Mouse (Mus musculus) ovary, adult 18-20 months (tissue): ENCODE results near the gene Hist1h3b.
"Not testable (repeated sequence)": the region's sequence is repeated elsewhere in the genome, so short reads cannot be mapped to it uniquely, and the experiment has no call there.

ENCODE experiments used
- DNase-seq: peaks from one replicate; pipeline ENCODE4 v3.0.0; 2022; ENCODE audit warnings: low spot score, mixed read lengths

Hist1h3b gene

GRCm38 (mm10) chr13:23755000-23755399 lies 2.9 kb downstream of the Hist1h3b start:
- no peak for DNase-seq

DNA sequence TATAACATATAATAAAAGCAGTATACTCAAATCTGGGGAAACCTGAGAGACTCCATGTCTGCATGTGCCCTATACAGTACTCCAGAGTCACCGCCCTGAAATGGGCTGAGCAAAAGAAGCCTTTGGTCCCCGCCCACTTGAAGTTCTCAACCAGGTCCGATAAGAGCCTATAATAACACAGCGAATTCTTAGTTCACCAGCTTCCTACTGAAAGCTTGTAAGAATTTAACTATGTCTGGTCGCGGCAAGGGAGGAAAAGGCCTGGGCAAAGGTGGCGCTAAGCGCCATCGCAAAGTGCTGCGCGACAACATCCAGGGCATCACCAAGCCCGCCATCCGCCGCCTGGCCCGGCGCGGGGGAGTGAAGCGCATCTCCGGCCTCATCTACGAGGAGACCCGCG lies 4.7 kb downstream of the Hist1h3b start, which contains the start of gene Hist1h4b:
Gene Hist1h4b, plus strand, starts transcription at position 224 of the 400 bp plus-strand sequence.
- DNase-seq: peak; percentile 81

GRCm38 (mm10) chr13:23757211-23757773 lies 5.2 kb downstream of the Hist1h3b start:
- no peak for DNase-seq

DNA sequence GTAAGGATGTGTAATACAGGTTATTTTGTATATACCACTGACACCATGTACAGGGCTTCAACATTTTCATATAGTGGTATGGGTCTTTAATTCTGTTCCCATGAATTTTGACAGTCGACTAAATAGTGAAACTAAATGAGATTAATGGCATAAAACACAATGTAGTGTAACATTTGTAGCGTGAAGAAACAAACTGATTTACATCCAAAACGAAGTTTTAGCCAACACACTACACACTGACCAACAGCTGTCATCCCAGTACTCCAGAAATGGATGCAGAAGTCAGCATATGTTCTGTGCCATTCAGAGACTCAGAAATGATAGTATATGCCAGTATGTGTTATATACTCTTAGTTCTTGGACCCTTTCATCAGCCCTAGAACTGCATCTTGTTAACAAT lies 5.9 kb downstream of the Hist1h3b start:
- DNase-seq: no peak

DNA sequence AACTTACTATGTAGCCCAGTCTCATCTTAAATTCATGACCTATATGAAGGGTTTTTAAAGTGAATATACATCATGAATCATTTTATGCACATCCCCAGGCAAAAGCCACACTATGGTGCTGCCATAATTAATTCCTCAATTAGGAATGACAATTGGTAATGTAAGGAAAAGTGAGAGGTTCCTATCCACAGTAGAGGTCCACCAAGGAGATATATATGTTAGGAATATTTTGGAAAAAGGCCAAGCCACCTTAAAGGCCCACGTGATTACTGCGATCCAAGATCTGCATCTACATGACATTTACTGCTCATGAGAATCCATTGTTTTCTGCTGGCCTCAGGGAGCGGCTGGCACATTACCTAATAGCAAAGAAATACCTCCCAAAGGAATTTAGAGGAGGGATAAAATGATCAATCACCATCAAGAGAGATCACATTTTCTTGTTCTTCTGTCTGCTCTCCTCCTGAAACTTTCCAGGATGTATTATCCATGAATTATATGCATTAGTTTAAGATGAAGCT lies 7.2 kb downstream of the Hist1h3b start:
- no peak for DNase-seq

DNA sequence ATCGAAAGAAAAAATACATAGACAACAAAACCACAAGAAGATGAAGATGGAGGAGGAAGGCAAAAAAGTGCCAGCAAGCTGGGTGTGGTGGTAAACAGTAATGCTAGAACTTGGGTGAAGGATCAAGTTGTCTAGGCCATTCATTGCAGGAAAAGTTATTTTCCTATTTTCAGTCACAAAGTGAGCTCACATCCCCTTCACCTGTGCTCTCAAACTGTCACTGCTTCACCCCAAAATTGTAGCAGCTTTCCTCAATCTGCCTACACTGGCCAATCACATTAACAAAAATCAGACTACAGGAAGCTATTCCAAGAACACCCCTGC lies 7.8 kb downstream of the Hist1h3b start:
- no peak for DNase-seq

GRCm38 (mm10) chr13:23760240-23760971 lies 8.3 kb downstream of the Hist1h3b start:
- no peak for DNase-seq

GRCm38 (mm10) chr13:23760972-23761864 lies 9.2 kb downstream of the Hist1h3b start, which contains the start of gene Hist1h4a:
Gene Hist1h4a (minus strand): TSS chr13:23761230.
- DNase-seq: peak; percentile 95

- peak; percentile 30 for DNase-seq
Measured at GRCm38 (mm10) chr13:23761871-23762821, 10.1 kb downstream of the Hist1h3b start, which contains the start of gene Hist1h3a. Gene Hist1h3a (minus strand): TSS chr13:23762386.

DNA sequence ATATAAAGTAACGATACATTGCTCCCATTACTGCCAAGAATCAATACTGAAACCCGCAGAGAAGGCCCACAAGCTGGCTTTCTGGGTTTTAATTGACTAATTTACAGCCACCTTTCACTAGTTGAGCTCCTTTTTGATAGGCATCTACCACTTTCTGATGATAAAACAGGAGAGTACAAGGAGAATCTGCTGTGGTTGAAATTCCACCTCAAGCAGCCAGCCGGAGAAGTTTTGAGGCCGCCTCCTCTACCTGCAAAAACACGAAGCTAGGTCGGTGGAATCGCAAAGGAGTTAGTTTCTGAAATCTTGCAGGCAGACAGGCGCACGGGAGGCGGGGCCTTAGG lies 11.1 kb downstream of the Hist1h3b start:
- DNase-seq: no peak

DNA sequence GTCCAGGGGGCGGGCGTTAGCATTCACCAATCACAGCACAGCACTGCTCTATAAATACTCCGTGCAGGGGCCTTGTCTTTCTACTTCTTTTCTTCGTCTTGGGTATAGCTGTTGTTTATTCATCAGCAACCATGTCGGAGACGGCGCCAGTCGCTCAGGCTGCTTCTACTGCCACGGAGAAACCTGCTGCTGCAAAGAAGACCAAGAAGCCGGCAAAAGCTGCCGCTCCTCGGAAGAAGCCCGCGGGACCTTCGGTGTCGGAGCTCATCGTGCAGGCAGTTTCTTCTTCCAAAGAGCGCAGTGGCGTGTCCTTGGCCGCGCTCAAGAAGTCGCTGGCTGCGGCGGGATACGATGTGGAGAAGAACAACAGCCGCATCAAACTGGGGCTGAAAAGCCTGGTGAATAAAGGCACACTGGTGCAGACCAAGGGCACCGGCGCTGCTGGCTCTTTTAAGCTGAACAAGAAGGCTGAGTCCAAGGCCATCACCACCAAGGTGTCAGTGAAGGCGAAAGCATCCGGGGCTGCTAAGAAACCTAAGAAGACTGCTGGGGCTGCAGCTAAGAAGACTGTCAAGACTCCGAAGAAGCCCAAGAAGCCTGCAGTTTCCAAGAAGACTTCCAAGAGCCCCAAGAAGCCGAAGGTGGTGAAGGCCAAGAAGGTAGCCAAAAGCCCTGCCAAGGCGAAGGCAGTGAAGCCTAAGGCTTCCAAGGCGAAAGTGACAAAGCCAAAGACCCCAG lies 11.7 kb downstream of the Hist1h3b start, which contains the start of gene Hist1h1a:
Gene Hist1h1a, plus strand, starts transcription at position 81 of the 738 bp plus-strand sequence.
- DNase-seq: peak; percentile 77

DNA sequence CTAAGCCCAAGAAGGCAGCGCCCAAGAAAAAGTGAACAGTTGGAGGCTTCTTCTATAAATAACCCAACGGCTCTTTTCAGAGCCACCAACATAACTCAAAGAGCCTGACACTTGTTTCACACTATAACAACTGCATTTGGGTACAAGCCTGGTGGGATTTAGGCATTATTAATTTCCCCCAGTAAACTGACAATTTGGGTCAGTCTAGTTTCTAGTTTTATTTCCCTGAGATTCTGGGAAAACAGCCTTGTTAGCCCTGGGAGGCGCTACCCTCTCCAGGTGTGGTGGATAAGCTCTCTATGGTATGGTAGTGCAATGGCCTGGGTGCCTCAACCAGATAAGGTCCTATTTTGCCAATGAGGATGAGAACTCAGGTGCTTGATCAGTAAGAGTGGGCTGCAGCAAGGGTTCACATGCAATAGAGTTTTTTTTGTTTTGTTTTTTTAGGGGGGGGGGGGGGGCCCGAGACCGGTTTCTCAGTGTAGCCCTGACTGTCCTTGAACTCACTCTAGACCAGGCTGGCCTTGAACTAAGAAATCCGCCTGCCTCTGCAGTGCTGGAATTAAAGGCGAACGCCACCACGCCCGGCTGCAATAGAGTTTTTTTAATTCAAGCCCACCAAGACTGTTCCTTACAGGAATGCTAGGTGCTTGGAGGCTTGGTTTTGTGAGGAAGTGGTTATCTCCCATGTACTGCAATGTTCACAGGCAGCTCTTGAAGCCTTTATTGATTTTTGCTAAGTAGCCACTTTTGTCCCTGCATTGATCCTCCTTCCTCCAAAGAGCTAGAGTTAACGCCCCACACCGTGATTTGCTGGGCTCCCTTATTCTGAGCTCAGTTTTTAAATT lies 12.5 kb downstream of the Hist1h3b start:
- DNase-seq: no peak

- no peak for DNase-seq
Measured at GRCm38 (mm10) chr13:23765172-23765513, 13.1 kb downstream of the Hist1h3b start.

DNA sequence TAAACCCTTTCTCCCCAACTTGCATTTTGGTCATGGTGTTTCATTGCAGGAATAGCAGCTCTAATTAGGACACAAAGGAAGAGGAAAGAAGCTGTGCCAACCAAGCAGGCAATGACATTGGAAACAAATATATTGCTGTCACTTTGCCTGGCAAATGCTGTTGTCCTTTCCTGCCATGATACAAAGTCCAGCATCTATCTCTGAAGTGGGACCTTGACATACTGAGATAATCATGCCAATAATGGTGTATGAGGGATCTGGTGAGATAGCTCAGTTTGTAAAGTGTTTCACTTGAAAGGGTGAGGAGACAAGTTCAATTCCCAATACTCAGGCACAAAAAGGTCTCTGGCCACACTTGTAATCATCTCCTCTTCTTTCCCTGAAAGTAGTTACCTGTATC lies 14.7 kb downstream of the Hist1h3b start:
- no peak for DNase-seq

GRCm38 (mm10) chr13:23768834-23769397 lies 16.8 kb downstream of the Hist1h3b start:
- no peak for DNase-seq

GRCm38 (mm10) chr13:23769613-23770012 lies 17.5 kb downstream of the Hist1h3b start, which contains the start of gene Trim38:
Gene Trim38 (plus strand): TSS chr13:23769913.
- not testable (repeated sequence) for DNase-seq

DNA sequence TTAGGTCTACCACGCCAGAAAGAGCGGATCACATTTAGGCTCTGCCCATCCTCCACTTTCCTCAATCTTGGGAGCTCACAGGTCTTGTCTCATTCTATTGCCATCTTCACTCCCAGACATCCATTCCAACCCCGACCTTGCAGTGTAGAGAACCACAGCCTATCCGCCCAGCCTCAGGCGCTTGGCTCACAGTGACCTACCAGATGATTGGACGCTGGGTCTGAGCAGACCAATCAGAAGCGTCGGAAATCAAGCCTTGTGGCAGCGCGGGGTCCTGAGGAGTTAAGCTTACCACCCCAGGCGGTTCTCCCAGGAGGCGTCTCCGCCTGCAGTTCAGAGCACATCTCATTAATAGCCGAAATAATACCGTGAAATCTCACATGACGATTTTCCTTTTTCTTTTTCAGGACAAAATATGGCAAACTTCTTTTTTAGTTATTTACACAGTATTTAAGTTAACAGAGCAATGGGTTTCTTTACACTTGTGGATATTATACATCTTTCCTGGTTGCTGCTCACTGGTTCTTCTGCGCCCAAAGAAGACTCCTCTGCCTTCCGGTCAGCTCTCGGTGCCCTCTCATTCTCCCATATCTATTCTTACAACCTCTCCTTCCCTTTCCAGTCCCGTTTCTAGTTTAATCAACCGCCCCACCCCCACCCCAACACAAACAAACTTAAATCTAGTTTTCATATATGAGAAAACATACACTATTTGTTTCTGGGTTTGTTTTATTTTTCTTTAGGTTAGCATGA lies 20.7 kb downstream of the Hist1h3b start:
- peak; percentile 44 for DNase-seq

- DNase-seq: no peak
Measured at GRCm38 (mm10) chr13:23778339-23778738, 26.3 kb downstream of the Hist1h3b start.

GRCm38 (mm10) chr13:23779025-23779424 lies 27.0 kb downstream of the Hist1h3b start:
- DNase-seq: no peak
